Mouse (Mus musculus) retina, adult 2 months (tissue): ENCODE results near the gene Itpr2.
A peak's percentile ranks its signal among the peaks of the same experiment; 100 is the strongest.

Source experiments
- DNase-seq: peaks from one replicate; pipeline ENCODE4 v3.0.0-alpha.2; 2012; ENCODE audit warnings: low read depth, low spot score

Gene Itpr2

DNA sequence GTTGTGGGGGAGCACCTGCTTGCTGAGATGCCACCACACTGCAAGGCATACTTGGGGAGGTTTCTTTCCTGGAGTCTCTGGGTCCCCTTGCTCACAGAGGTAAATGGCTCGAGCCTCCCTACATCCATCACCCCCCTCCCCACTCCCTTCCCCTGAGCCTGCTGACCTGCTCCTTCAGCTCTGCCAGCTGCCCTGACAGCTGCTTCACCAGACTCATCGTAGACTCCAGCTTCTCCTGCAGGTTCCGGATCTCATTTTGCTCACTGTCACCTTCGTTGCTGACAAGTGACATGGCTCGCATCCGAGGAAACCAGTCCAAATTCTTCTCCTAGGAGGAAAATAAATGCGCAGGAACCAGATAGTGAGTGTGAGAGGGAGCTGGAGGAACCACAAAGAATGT, 389.8 kb downstream of the Itpr2 start:
- no peak for DNase-seq

DNA sequence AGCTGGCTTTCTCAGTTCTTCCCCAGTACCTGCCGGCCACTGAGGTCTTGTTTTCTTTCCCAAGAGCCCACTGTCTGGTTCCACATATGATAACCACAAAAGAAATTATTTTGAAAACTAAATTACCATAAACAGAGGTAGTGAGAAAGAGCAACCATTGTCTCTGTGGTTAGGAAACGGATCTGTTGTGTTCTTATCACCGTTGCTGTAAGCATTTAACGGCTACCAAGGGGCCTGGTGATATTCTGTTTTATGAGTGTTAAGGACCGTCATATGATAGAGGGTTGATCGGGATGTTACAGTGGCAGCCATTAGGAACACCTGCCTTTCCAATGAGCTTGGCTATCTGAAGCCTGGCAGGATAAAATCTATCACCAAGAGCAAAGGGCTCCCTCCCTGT, 390.2 kb downstream of the Itpr2 start:
- DNase-seq = no peak

DNA sequence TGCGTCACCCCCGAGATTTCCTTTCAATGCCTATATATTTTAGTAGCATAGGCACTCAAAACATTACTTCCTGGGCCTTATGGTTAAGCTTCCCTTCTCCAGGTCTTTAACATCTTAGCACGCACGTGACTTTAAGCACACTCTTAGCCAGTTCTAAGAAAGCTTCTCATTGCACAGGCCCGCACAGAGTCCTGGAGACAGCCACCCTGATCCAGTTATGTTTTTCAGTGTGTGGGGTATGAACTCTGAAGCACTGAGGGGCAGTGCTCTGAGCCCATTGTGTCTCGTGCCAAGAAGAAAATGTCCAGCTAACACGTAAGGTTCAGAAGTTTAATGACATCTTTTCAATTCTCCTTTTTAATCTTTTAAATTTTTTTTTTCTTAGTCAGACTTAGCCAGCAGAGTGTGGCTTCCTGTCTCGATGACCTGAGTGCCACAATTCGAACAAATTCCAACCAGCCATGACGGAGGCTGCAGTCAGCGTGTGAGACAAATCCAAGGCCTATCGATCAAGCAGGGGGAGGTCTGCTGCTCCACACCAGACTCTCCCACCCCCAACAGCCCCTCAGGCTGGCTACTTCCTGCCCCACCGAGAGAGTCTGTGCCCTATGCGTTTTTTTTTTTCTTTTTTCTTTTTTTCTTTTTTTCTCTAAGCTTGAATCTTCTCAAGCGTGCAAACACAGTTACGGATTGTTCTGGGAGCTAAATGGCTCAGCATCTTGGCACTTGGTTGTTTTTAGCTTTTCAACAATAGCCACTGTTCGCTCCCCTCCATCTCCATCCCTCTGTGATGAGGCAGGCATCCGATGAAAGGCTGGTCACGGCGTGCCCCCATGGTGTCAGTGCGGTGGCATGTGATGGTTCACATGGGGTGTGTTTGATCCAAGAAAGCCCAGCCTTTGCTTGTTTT, 390.9 kb downstream of the Itpr2 start:
- DNase-seq = no peak

DNA sequence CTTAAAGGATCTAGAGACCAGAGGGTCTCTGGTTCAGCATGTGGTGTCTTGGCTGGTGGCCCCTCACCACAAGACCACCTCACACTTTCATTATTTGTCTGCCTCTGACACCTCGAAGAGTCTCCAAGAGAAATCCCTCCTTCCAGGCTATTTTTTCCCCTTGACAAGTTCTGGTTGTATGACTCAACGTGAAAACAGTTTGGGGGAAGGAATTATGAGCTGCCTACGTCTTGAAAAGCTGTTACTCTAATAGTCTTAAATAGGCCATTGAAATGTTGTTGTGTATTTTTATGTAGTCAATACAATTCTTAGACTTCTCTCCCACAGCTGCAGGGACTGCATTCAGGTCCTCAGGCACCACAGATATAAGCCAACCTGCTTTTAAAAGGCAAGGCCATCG, 391.6 kb downstream of the Itpr2 start:
- DNase-seq = no peak

DNA sequence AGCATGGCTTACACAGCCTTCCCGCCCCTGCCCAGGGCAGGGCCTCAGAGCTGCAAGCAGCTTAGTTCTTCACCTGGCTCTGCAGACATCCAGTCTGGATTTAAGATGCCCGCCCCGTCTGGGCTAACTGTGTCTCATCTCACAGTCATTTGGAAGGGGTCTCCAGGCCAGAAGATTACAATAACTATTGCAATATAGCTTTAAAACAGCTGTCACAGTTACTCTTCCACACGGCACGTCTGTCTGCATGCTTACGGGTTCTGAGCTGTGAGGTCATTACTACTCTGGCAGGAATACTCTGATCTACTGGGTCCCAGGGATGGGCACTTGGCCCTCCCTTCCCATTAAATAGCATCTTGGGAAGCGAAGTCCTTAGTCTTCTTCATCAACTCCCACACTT, 393.3 kb downstream of the Itpr2 start:
- DNase-seq = no peak

DNA sequence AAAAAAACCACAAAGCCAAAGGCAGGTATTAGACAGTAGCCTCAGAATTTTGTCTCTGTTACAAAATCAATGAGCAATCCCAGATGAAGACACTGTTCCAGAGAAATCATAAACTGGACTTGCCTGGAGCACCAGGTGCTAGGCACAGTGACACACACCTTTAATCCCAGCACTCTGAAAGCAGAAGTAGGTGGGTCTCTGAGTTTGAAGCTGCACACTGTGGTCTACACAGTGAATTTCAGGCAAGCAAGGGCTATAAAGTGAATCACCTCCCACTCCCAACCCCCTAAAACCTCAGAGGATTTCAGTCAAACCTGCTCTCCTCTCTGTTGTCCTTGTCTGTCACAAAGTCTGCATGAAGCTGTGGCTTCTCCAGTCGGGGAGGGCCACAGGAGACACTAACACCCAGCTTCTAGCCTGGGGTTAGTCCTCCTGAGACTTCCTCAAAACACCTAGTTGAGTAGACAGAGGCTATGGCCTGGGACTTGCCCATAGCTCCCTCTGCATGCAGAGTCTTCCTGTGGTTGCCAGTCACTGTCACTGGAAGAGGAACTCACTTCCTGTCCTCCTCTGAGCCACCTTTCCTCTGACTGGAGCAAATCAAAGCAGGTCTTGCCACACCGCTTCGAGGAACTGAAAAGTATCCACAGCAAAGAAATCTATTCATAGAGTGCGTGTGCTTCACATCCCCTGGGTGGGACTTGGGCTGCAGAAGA, 394.7 kb downstream of the Itpr2 start:
- DNase-seq = no peak

DNA sequence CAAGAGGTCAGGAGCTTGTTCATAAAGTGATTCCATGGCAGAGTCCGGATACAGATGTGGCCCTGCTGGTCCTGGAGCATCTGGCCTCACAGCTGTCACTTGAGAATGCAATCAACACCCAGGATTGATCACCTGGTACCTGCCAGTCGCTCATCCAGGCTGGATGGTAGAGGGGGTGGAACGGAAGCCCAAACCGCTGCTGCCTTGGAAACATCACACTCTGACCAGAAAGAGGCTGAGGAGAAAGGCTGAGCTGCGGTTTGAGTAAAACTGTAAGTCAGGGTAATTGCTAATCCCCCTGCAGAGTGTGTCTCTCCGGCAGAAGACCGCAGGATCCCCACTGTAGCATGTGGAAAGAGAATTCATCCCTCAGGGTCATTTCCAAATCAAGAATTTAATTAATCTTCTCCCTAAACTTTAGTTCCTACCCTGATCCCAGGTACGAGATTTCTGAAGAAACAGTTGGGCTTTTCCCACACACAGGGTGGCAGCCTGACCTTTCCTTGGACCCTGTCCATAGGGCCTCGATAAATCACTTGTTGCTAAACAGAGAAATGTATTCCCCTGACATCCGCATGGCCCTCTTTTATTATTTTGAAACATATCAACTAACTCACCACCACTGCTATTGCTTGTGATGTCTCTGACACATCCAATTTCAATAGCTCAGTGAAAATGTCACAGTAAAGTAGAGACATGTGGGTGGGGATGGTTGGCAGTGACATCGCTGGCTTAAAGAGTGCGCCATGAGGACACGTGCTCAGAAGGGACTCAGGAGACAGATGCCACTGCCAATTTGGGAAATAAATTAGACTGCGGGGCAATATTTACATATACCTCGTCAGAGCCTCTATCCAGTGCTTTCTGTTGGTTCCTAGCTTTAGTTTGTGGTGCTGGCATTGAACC, 418.7 kb downstream of the Itpr2 start:
- DNase-seq = no peak

DNA sequence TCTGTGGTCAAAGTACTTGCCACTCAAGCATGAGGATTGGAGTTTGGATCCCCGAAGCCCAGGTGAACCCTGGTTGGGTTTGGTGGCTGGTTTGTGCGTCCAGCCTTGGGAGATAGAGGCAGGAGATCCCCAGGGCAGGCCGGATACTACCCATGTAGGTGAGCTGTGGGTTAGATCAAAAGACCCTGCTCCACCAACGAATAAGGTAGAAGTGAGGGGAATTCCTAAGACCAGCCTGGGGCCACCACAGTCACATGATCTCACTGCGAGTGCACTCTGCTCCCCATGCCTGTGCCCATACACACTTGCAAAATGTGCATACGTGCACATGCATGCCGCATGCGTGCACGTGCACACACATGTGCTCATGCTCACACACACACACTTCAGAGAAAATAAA, 419.5 kb downstream of the Itpr2 start:
- no peak for DNase-seq

DNA sequence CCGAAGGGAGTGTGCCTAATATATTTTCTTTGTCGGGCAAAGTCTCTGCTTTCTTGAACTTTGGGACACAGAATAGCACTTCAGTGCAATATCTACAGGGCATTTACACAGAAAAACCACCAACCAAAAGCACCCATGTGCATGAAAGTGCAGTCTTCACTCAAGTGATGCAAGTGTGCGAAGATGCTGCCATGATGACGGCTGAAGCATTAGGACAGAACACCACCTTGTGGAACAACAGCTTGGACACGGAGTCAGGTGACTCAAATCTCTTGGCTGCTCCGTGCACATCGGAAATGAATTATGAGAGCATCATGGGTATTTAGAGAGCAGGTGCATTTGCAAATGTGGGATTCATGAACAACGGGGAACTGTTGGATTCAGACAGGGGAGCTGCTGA, 420.4 kb downstream of the Itpr2 start:
- no peak for DNase-seq

DNA sequence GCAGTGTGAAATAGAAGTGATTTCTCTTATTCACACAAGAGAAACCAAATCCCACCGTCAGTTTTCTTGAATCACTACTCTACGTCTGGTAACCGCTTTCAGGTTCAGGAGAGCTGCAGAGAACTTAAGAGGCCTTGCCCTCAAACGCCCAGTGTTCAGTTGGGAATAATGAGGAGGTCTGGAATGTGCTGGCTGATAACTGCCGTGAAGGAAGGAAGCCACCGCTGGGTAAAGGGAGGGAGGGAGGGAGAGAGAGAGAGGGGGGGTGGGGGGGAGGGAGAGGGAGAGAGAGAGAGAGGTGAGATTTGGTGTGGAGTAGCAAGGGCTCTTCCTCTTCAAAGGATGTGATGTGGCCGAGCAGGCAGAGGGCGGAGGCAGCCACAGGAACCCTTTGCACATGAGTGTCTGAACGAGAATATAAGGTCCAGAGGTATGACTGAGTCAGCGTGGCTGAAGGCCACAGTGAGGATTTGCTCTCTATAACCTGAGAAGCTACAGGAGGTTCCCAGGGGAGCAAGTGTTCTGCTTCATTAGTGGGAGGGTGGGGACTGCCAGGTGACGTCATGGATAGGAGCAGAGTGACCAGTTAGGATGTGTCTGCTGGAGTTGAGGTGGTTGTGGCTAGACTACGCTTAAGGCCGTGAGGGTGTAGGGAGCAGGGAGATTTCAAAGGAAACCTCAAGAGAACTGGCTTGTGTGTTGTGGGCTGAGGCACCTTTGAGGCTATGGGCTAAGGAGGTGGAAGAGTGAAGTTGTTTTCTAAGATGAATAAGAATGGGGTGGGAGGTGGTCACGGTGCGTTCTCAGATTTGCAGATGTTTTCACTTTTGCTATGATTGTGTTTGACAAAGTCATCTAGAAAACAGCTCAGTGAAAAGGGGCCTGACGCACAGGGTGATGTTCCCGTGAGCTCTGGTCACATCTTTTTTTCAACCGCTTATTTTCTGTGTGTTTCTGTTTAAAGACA, 421.2 kb downstream of the Itpr2 start:
- DNase-seq = no peak

DNA sequence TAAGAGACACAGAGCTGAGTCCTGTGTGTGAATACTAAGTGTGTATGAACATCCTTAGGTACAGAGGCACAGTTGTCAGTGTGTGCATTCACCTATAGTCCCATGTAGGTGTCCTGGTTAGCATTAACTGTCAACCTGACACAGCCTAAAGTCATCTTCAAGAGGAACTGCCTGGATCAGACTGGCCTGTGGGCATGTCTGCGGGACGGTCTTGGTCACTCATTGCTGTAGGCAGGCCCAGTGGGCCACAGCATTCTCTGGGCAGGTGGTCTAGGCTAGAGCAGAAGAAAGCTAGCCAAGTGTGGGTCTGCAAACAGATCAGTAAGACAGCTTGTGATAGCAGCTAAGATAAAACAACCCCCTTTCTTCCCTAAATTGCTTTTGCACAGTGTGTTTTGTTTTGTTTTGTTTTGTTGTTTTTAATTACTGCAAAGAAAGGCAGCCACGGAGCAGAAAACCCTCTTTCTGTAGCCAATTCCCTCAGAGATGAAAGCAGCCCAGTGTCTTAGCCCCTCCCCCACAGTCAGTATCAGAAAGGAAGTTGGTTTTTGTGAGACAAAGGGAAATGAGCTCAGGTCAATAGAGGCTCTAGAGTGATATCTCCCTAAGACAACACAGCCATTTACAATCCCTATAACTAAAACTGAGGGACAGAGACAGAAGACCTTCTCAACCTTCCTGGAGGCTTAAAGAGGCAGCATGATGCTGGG, 422.1 kb downstream of the Itpr2 start:
- DNase-seq = no peak

DNA sequence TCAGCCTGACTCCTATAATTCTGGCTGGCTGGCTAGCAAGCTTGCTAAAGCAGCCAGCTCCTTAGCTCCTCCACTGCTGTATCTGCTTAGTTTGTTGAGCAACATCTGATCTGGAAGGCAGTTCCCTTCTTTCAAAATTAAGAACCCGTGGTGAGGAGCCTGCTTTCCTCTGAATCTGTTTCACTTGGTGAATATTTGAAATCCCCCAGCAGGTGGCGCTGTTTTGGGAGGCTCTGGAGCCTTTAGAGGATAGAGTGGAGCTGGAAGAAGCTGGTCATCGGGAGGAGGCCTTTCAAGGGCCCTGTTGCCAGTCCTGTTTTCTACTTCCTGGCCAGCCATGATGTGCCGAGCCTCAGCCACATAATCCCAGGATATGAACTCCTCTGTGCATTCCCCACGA, 422.8 kb downstream of the Itpr2 start:
- peak; percentile 63 for DNase-seq

DNA sequence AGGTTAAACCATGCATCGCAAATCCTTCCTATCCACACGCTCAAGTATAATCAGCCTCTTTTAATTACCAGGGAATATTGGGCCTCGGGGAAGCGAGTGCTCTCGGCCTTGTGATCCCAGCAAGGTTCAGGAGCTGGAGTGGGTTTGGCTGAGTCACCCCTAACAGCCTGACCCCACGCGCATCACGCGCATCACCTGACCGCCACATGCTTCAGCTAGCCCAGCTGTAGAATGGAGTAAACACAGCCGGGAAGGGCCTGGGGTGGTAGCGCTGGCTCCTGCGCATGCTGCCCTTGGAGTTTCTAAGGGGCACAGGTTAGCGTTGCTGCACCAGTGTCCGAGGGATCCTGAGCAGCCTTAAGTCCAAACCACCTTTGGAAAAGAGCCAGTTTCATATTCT, 423.9 kb downstream of the Itpr2 start:
- DNase-seq = no peak

DNA sequence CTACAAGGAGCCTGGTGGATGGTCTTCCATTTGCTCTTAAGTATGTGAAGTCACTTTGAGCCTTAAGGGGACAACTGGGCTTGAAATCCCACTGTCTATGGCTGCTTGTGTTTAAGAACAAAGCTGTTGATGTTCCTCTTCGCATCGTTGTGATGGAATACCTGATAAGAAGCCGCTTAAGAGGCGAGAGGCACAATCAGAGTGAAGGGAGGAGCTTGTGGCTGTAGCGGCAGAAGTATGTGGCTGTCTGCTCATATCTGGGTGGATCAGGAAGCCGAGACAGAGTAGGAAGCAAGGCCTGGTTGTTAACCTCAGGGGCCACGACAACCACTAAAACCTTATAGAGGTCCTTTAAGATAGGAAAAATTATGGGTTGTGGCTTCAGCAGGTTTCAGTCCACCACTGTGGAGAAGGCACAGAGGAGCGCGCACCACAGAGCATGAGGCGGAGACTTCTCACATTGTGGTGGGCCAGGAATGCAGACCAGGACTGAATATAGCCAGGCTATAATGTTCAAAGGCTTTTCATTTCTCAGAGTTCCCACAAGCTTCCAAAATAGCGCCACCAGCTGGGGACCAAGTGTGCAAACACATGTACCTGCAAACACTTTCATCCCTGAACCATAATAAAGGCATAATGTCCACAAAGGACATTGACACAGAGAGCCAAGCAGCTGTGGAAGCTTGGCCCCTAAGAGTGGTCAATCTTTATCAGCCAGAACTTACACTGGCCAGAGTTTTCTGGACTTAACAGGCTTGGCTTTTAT, 424.7 kb downstream of the Itpr2 start:
- no peak for DNase-seq

DNA sequence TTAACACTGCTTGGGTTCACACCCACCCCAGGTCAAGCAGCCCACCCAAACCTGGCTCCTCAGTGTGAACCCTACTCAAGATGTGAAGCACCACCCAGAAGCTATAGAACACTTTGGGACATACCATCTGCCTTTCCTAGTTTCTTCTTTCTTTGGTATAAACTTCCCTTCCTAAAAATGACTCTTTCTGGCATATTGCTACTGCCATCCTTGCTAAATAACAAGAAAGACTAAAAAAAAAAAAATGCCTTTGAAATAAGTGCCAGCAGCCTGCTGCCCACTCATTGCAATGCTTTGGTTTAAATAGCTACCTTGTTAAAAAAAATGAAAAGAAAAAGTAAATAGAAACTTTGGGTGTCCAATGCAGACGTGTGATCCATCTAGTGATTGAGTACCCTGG, 429.2 kb downstream of the Itpr2 start:
- no peak for DNase-seq

DNA sequence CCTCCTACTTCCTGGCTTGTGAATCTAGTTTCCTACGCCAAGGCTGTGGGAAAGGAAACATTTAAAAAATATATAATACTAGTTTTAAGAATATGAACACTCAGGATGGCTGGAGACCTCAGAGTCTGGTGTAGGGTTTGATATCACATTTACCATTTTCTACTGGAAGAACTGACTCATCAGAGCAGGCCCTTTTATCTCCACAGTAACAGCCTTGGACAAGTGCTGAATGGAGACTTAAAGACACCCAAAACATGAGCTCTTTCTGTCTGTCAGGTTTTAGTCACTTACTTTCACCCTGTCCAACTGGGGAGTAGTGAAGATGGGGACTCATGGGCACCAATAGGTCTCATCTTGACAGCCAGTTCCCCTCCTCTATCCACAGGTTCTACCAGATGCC, 430.1 kb downstream of the Itpr2 start:
- DNase-seq = no peak
